Mouse (Mus musculus) megakaryocyte, embryonic 14.5 days (primary cell): ENCODE measurements around the gene Cpa1.

Experiments used
- FLI1 ChIP-seq: IDR thresholded peaks from 2 replicates; pipeline ENCODE4 v1.6.1; 2012; ENCODE audit warnings: low read length, inconsistent platforms, mixed read lengths
- GATA1 ChIP-seq: IDR thresholded peaks from 3 replicates; pipeline ENCODE4 v1.6.1; 2012; ENCODE audit warnings: mixed read lengths, low read length, inconsistent platforms, borderline replicate concordance

DNA sequence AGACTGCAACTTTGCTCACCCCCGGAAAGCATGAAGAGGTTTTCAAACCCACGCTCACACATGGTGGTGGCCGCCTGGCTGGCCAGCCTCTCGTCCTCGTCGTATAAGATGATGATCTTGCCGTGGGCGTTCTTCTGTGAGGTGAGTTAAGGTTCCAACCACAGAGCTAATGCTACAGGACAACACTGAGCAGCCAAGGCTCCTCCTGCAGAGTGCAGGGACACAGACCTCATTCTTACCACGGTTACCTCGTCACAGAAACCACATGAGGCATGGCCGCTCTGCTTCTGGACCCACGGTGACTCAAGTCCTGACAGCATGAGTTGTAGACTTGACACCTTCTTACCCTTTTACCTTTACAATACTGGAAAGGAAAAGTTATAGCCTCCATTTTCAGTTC, 18.3 kb downstream of the Cpa1 start:
- TF ChIP-seq GATA1 (no peak), FLI1 (no peak)
